Mouse (Mus musculus) midbrain, embryonic 13.5 days (tissue): ENCODE results near the gene Apoc4. TPM values are rescaled to one million over a fixed set of nuclear protein-coding genes. Genes with fewer than 3 reads are reported as not detected.

Source experiments
- ATAC-seq: fragments of 200-750 bp; cut with Nextera tagmentation; 2 replicates; pipeline ENCODE4 v1.8.0; 2017; ENCODE audit warnings: mild to moderate bottlenecking, moderate TSS enrichment, moderate library complexity
- H3K27ac ChIP-seq: fragments of 300-500 bp; sonication (generic); 2 replicates; pipeline ENCODE4 v1.5.1; 2015; ENCODE audit warnings: inconsistent platforms, mild to moderate bottlenecking, moderate library complexity
- H3K27me3 ChIP-seq: fragments of 300-500 bp; sonication (generic); 2 replicates; pipeline ENCODE4 v1.6.1; 2015; ENCODE audit warnings: mild to moderate bottlenecking, inconsistent platforms
- H3K36me3 ChIP-seq: fragments of 300-500 bp; sonication (generic); 2 replicates; pipeline ENCODE4 v1.6.1; 2015; ENCODE audit warnings: mild to moderate bottlenecking, inconsistent platforms
- H3K4me1 ChIP-seq: fragments of 300-500 bp; sonication (generic); replicated peaks from 2 replicates; pipeline ENCODE4 v1.6.1; 2015; ENCODE audit warnings: inconsistent platforms
- H3K4me2 ChIP-seq: fragments of 300-500 bp; sonication (generic); replicated peaks from 2 replicates; pipeline ENCODE4 v1.6.1; 2015; ENCODE audit warnings: moderate library complexity, mild to moderate bottlenecking, inconsistent platforms
- H3K4me3 ChIP-seq: fragments of 300-500 bp; sonication (generic); replicated peaks from 2 replicates; pipeline ENCODE4 v1.5.1; 2015; ENCODE audit warnings: mild to moderate bottlenecking, inconsistent platforms
- H3K9ac ChIP-seq: fragments of 300-500 bp; sonication (generic); replicated peaks from 2 replicates; pipeline ENCODE4 v1.6.1; 2015; ENCODE audit warnings: mild to moderate bottlenecking, inconsistent platforms
- H3K9me3 ChIP-seq: fragments of 300-500 bp; sonication (generic); 2 replicates; pipeline ENCODE4 v1.6.1; 2016; ENCODE audit warnings: mild to moderate bottlenecking, inconsistent platforms
- WGBS: fragments of 180-500 bp; shearing (Covaris S2); methylation state at CpG from one replicate; pipeline ENCODE4 v1.1.7; 2015; 5-methylcytosine and 5-hydroxymethylcytosine counted together
- polyA plus RNA-seq: library from polyadenylated mRNA; unstranded; fragments of >200 nt; fragmentation: Nextera tagmentation; extraction: Ambion mirVana; gene quantifications from 2 replicates; pipeline ENCODE4 v1.2.1, GENCODE M21; 2015

Gene Apoc4
- polyA plus RNA-seq, 1 experiment from 2014 or later = not detected

- 97% methylated on average over 2 of the region's 2 CpGs for WGBS
- Histone ChIP-seq H3K4me1 (peaks cover 4% of the 10 kb centered on the region; the same call in 1 of the 2 replicates), H3K4me3 (no peak overlapping the region), H3K9ac (no peak overlapping the region), H3K27ac (no peak overlapping the region), H3K27me3 (no peaks in the 10 kb centered on the region), H3K9me3 (no peaks in the 10 kb centered on the region), H3K36me3 (peaks cover 79% of the 10 kb centered on the region), H3K4me2 (no peak overlapping the region)
- no peak for ATAC-seq
Observed at GRCm38 (mm10) chr7:19634591-19634990, 46.7 kb downstream of the Apoc4 start.

DNA sequence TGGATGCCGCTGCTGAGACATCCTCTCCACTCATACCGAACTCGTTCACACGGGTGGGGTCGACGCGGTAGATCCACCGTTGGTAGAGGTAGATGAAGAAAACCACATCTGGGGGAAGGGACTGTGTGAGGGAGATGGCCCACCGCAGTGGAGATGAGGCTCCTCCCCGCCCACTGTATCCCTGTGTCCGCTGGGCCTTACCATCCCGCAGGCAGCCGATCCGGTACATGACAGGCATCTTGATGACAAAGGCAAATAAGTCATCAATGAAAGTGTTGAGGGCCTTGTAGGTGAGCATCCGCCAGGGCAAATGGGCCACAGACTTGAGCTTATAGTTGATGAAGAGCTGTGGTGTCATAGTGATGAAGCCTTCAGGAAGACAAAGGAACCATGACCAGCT lies 47.4 kb downstream of the Apoc4 start:
- no peak overlapping the region for H3K9ac ChIP-seq
- H3K9me3 ChIP-seq = no peaks in the 10 kb centered on the region
- peaks cover 72% of the 10 kb centered on the region for H3K36me3 ChIP-seq
- no peak overlapping the region for H3K4me3 ChIP-seq
- H3K4me1 ChIP-seq = peaks cover 6% of the 10 kb centered on the region; the same call in 1 of the 2 replicates
- 95% methylated on average over 15 of the region's 15 CpGs for WGBS
- no peak overlapping the region for H3K27ac ChIP-seq
- H3K4me2 ChIP-seq = no peak overlapping the region
- no peaks in the 10 kb centered on the region for H3K27me3 ChIP-seq
- no peak for ATAC-seq

DNA sequence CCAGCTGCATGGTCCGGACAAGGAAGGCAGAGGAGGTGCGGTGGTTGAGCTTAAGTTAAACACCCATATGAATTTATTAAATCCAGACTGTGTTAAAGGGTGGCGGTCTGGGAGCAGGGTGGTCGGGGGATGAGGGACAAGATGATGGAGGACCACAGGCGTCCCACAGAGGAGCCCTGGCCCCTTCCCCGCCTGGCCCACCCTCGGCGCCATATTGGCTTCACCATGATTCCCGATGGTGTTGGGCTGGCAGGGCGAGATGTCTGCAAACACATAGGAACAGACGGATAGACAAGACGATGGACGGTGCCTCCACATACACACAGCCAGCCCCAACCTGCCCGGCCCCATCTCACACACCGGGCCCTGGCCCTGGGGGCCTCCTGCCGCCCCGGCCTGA lies 48.1 kb downstream of the Apoc4 start:
- peaks cover 65% of the 10 kb centered on the region for H3K36me3 ChIP-seq
- ATAC-seq = no peak
- no peak overlapping the region for H3K4me2 ChIP-seq
- H3K4me1 ChIP-seq = peaks cover 10% of the 10 kb centered on the region
- 97% methylated on average over 16 of the region's 17 CpGs for WGBS
- H3K27me3 ChIP-seq = no peaks in the 10 kb centered on the region
- H3K4me3 ChIP-seq = no peak overlapping the region
- no peak overlapping the region for H3K27ac ChIP-seq
- H3K9me3 ChIP-seq = no peaks in the 10 kb centered on the region
- H3K9ac ChIP-seq = no peak overlapping the region

DNA sequence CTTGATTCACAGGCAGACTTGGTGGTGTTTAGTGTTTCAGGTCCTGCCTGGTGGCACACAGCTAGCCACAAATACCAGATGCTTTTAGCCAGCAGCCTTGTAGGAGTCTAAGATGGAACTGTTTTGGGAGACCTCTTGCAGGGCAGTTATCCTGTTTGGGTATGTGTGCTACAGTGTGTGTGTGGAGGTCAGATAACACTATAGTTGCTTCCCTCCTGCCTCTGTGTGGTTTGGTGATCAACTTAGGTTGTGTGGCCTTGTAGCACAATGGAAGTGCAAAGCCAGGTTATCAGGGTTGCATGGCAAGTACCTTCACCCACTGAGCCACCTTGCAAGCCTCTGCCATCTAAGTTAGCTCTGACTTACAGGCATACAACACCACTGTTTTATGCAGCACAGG lies 48.6 kb downstream of the Apoc4 start:
- H3K4me2 ChIP-seq = no peak overlapping the region
- ATAC-seq = no peak
- H3K36me3 ChIP-seq = peaks cover 60% of the 10 kb centered on the region

DNA sequence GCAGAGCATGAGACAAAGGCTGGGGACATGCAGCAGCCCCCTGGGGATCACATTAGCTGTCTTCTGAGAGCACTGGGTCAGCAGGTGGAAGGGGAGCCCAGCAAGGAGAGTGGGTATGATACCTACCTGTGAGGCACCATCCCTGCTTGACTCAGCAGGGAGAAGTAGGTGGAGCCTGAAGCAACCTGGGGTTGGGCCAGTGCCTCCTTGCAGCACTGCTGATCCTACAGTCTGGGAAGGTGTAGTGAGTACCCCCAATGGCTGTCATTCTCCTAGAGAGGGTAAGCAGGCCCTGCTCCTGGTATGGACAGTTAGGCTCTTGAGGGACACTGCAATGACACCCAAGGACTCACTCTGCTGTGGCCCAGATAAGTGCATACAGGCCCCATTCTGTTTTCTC lies 49.0 kb downstream of the Apoc4 start:
- peaks cover 56% of the 10 kb centered on the region for H3K36me3 ChIP-seq

More for the DNA sequence above, 48.6 kb downstream of the Apoc4 start:
- H3K9me3 ChIP-seq = no peaks in the 10 kb centered on the region
- H3K27me3 ChIP-seq = no peaks in the 10 kb centered on the region
- no peak overlapping the region for H3K9ac ChIP-seq
- H3K4me3 ChIP-seq = no peak overlapping the region
- H3K4me1 ChIP-seq = peaks cover 11% of the 10 kb centered on the region
- no peak overlapping the region for H3K27ac ChIP-seq

GRCm38 (mm10) chr7:19629361-19629734 lies 51.9 kb downstream of the Apoc4 start, which contains the start of gene Relb:
Gene Relb (minus strand): TSS chr7:19629438.
- H3K4me3 ChIP-seq = peak within 1 kb of the TSS; percentile 75
- 2% methylated on average over 32 of the region's 41 CpGs for WGBS
- H3K9me3 ChIP-seq = no peaks in the 10 kb centered on the region
- peak; percentile 68 for ATAC-seq
- H3K27ac ChIP-seq = peak within 1 kb of the TSS; percentile 77
- peaks cover 27% of the 10 kb centered on the region for H3K36me3 ChIP-seq
- H3K4me2 ChIP-seq = peak within 1 kb of the TSS; percentile 92
- peaks cover 11% of the 10 kb centered on the region for H3K4me1 ChIP-seq
- no peaks in the 10 kb centered on the region for H3K27me3 ChIP-seq
- H3K9ac ChIP-seq = peak within 1 kb of the TSS; percentile 59

More for the DNA sequence above, 49.0 kb downstream of the Apoc4 start:
- Histone ChIP-seq H3K27ac (no peak overlapping the region), H3K4me1 (peaks cover 11% of the 10 kb centered on the region), H3K9me3 (no peaks in the 10 kb centered on the region), H3K4me2 (no peak overlapping the region), H3K9ac (no peak overlapping the region), H3K4me3 (no peak overlapping the region), H3K27me3 (no peaks in the 10 kb centered on the region)
- ATAC-seq = no peak

DNA sequence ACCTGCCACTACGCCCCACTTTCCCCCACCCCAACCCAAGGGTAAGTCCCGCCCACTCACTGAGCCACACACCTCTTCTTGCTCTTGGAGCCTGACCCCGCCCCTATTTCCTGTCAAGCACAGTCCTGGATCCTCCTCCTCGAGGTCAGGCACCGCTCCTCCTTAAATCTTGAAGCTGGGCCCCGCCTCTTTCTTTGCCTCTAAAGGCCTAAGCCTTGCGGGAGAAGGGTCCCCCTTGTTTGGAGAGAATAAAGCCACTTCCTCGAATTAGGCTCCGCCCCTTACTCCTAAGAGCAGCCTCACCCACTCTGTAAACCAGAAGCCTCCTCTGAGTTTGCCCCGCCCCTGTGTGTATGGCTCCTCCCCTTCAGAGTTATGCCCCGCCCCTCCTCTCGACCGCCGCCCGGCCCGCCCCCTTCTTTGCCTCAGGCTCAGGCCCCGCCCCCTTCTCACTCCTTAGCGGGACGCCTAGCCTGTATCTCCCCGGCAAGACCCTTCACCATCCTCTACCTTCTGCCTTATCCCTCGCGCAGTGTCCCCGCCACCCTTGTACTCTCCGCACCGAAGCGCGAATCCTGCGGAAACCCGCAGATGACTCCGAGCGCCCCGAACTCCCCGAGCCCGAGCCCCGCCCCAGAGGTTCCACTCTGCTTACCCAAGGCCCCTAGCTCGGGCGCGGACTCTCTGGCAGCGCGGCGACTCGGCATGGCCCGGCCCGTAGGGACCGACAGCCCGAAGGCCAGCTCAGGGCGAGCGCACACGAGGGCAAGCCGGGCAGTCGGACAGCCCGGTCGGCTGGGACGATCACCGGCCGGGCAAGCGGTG lies 52.5 kb downstream of the Apoc4 start:
- peak overlapping the region; percentile 92 for H3K4me2 ChIP-seq
- 1% methylated on average over 57 of the region's 57 CpGs for whole genome bisulfite sequencing
- H3K9ac ChIP-seq = peak overlapping the region; percentile 59
- peaks cover 21% of the 10 kb centered on the region for H3K36me3 ChIP-seq
- peak; percentile 92 for ATAC-seq
- peaks cover 11% of the 10 kb centered on the region for H3K4me1 ChIP-seq
- H3K4me3 ChIP-seq = peak overlapping the region; percentile 75
- no peaks in the 10 kb centered on the region for H3K27me3 ChIP-seq
- peak overlapping the region; percentile 77 for H3K27ac ChIP-seq
- no peaks in the 10 kb centered on the region for H3K9me3 ChIP-seq

DNA sequence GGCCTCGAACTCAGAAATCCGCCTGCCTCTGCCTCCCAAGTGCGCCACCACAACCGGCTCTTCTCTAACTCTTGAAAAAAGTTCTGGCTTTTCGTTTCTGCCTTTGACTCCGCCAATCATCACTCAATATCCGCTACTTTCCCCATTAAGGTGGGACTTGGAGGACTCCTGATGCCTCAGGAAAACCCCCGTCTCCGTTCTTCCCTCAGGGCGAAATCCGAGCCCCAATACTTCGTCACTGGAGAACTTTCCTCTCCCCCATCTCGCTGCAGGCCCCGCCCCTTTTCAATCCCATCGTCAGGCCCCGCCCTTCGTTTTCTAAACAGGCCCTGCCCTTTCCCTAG lies 53.1 kb downstream of the Apoc4 start:
- Histone ChIP-seq H3K4me3 (peak overlapping the region; percentile 75), H3K27me3 (peaks cover 3% of the 10 kb centered on the region; the same call in 1 of the 2 replicates), H3K36me3 (peaks cover 15% of the 10 kb centered on the region), H3K4me2 (peak overlapping the region; percentile 92), H3K4me1 (peaks cover 11% of the 10 kb centered on the region), H3K9ac (no peak overlapping the region), H3K27ac (peak overlapping the region; percentile 77; the same call in 1 of the 2 replicates), H3K9me3 (no peaks in the 10 kb centered on the region)
- WGBS = 18% methylated on average over 17 of the region's 17 CpGs
- no peak for ATAC-seq

Other genes starting within 250 kb of the Apoc4 start
- 13.9 and 16.3 TPM in 2 replicates for gene Mark4, start 222.7 kb downstream of the Apoc4 start, polyA plus RNA-seq
- gene Exoc3l2, start 218.1 kb downstream of the Apoc4 start, polyA plus RNA-seq = 0.24 and 0.32 TPM in 2 replicates
- 2.9 and 4.5 TPM in 2 replicates for gene Bloc1s3, start 173.1 kb downstream of the Apoc4 start, polyA plus RNA-seq
- gene Trappc6a, start 173.1 kb downstream of the Apoc4 start, polyA plus RNA-seq = 36.6 and 43.3 TPM in 2 replicates
- gene Nkpd1, start 163.6 kb downstream of the Apoc4 start, polyA plus RNA-seq = 0.08 and 0.11 TPM in 2 replicates
- 25.7 and 37.0 TPM in 2 replicates for gene Ppp1r37, start 118.4 kb downstream of the Apoc4 start, polyA plus RNA-seq
- 0.26 and 0.31 TPM in 2 replicates for gene Zfp296, start 104.2 kb downstream of the Apoc4 start, polyA plus RNA-seq
- 134 and 138 TPM in 2 replicates for gene Gemin7, start 103.9 kb downstream of the Apoc4 start, polyA plus RNA-seq
- gene Clasrp, start 77.0 kb downstream of the Apoc4 start, polyA plus RNA-seq = 54.0 and 65.0 TPM in 2 replicates
- gene Relb, start 52.0 kb downstream of the Apoc4 start, polyA plus RNA-seq = 3.8 and 4.1 TPM in 2 replicates
- gene Clptm1, start 16.4 kb downstream of the Apoc4 start, polyA plus RNA-seq = 86.6 and 97.5 TPM in 2 replicates
- gene Apoc2, start 3.5 kb downstream of the Apoc4 start, polyA plus RNA-seq = 0.23 TPM in 1 of 2 replicates, not detected in the other
- gene Gm44805, start 56 bp downstream of the Apoc4 start, polyA plus RNA-seq = not detected in 2 replicates
- 0.94 and 1.0 TPM in 2 replicates for gene Apoc1, start 11.2 kb upstream of the Apoc4 start, polyA plus RNA-seq
- 173 and 194 TPM in 2 replicates for gene Apoe, start 17.7 kb upstream of the Apoc4 start, polyA plus RNA-seq
- 105 and 125 TPM in 2 replicates for gene Tomm40, start 34.0 kb upstream of the Apoc4 start, polyA plus RNA-seq
- 40.6 and 48.0 TPM in 2 replicates for gene Nectin2, start 69.0 kb upstream of the Apoc4 start, polyA plus RNA-seq
- 5.2 and 6.4 TPM in 2 replicates for gene Bcam, start 89.5 kb upstream of the Apoc4 start, polyA plus RNA-seq
- gene Cblc, start 115.3 kb upstream of the Apoc4 start, polyA plus RNA-seq = 0.32 TPM in 1 of 2 replicates, not detected in the other
- 0.27 and 0.88 TPM in 2 replicates for gene Bcl3, start 141.3 kb upstream of the Apoc4 start, polyA plus RNA-seq
- gene Gm19345, start 170.5 kb upstream of the Apoc4 start, polyA plus RNA-seq = 5.7 and 6.6 TPM in 2 replicates
- 0.54 and 0.62 TPM in 2 replicates for gene Ceacam16, start 179.8 kb upstream of the Apoc4 start, polyA plus RNA-seq
- not detected in 2 replicates for gene Ceacam19, start 206.5 kb upstream of the Apoc4 start, polyA plus RNA-seq
- gene Pvr, start 239.7 kb upstream of the Apoc4 start, polyA plus RNA-seq = 5.3 and 6.2 TPM in 2 replicates